Mouse (Mus musculus) forebrain, embryonic 10.5 days (tissue): ENCODE results near the gene Lemd2. TPM values are rescaled to one million over a fixed set of nuclear protein-coding genes. Genes with fewer than 3 reads are reported as not detected.

Source experiments
- DNase-seq: peaks from one replicate; pipeline ENCODE4 v3.0.0-alpha.2; 2017; ENCODE audit warnings: low spot score; ENCODE audit errors: extremely low spot score
- H3K27ac ChIP-seq: fragments of 300-500 bp; sonication (generic); 2 replicates; pipeline ENCODE4 v1.5.1; 2016; ENCODE audit warnings: mild to moderate bottlenecking
- H3K27me3 ChIP-seq: fragments of 300-500 bp; sonication (generic); 2 replicates; pipeline ENCODE4 v1.6.1; 2016; ENCODE audit warnings: mild to moderate bottlenecking; ENCODE audit not compliant: poor library complexity, severe bottlenecking
- H3K36me3 ChIP-seq: fragments of 300-500 bp; sonication (generic); replicated peaks from 2 replicates; pipeline ENCODE4 v1.6.1; 2016; ENCODE audit warnings: mild to moderate bottlenecking, moderate library complexity
- H3K4me1 ChIP-seq: fragments of 300-500 bp; sonication (generic); 2 replicates; pipeline ENCODE4 v1.6.1; 2016
- H3K4me3 ChIP-seq: fragments of 300-500 bp; sonication (generic); 2 replicates; pipeline ENCODE4 v1.5.1; 2016; ENCODE audit warnings: mild to moderate bottlenecking, moderate library complexity
- H3K9me3 ChIP-seq: fragments of 300-500 bp; sonication (generic); 2 replicates; pipeline ENCODE4 v1.6.1; 2016; ENCODE audit warnings: mild to moderate bottlenecking, moderate library complexity
- WGBS: fragments of 180-500 bp; shearing (Covaris S2); methylation state at CpG from one replicate; pipeline ENCODE4 v1.1.7; 2016; 5-methylcytosine and 5-hydroxymethylcytosine counted together
- polyA plus RNA-seq: library from polyadenylated mRNA; unstranded; fragments of >200 nt; fragmentation: Nextera tagmentation; extraction: Ambion mirVana; gene quantifications from 2 replicates; pipeline ENCODE4 v1.2.1, GENCODE M21; 2016

Lemd2 gene
- polyA plus RNA-seq, 1 experiment from 2014 or later = 14.8 TPM

- DNase-seq = no peak
- no peaks in the 10 kb centered on the region for H3K9me3 ChIP-seq
- H3K27ac ChIP-seq = peak overlapping the region; percentile 15; the same call in 1 of the 2 replicates
- no peaks in the 10 kb centered on the region for H3K27me3 ChIP-seq
- H3K36me3 ChIP-seq = no peaks in the 10 kb centered on the region
- H3K4me1 ChIP-seq = peaks cover 13% of the 10 kb centered on the region
- no peak overlapping the region for H3K4me3 ChIP-seq
- 81% methylated on average over 4 of the region's 4 CpGs for WGBS
Observed at GRCm38 (mm10) chr17:27160905-27161304, 43.4 kb downstream of the Lemd2 start.

- H3K27ac ChIP-seq = no peak overlapping the region
- DNase-seq = no peak
- 87% methylated on average over 7 of the region's 7 CpGs for WGBS
- no peaks in the 10 kb centered on the region for H3K9me3 ChIP-seq
- no peaks in the 10 kb centered on the region for H3K27me3 ChIP-seq
- H3K4me3 ChIP-seq = no peak overlapping the region
- peaks cover 15% of the 10 kb centered on the region for H3K4me1 ChIP-seq
- H3K36me3 ChIP-seq = no peaks in the 10 kb centered on the region
Observed at GRCm38 (mm10) chr17:27159169-27159568, 45.1 kb downstream of the Lemd2 start.

- H3K9me3 ChIP-seq = no peaks in the 10 kb centered on the region
- DNase-seq = no peak
- peaks cover 18% of the 10 kb centered on the region for H3K4me1 ChIP-seq
- H3K27me3 ChIP-seq = no peaks in the 10 kb centered on the region
- H3K27ac ChIP-seq = no peak overlapping the region
- WGBS = 87% methylated on average over 6 of the region's 6 CpGs
- H3K4me3 ChIP-seq = no peak overlapping the region
- no peaks in the 10 kb centered on the region for H3K36me3 ChIP-seq
Observed at GRCm38 (mm10) chr17:27158439-27158838, 45.8 kb downstream of the Lemd2 start.

- no peaks in the 10 kb centered on the region for H3K9me3 ChIP-seq
- 85% methylated on average over 8 of the region's 8 CpGs for WGBS
- H3K27ac ChIP-seq = 0 out of 2 replicates have a peak overlapping the region, but pooled peaks have one; percentile 27
- DNase-seq = no peak
- peaks cover 17% of the 10 kb centered on the region for H3K4me1 ChIP-seq
- H3K4me3 ChIP-seq = no peak overlapping the region
- no peaks in the 10 kb centered on the region for H3K36me3 ChIP-seq
- no peaks in the 10 kb centered on the region for H3K27me3 ChIP-seq
Observed at GRCm38 (mm10) chr17:27155752-27156151, 48.5 kb downstream of the Lemd2 start.

GRCm38 (mm10) chr17:27154881-27155280 lies 49.4 kb downstream of the Lemd2 start:
- H3K4me3 ChIP-seq = no peak overlapping the region
- DNase-seq = no peak
- no peaks in the 10 kb centered on the region for H3K36me3 ChIP-seq
- no peaks in the 10 kb centered on the region for H3K27me3 ChIP-seq
- H3K4me1 ChIP-seq = peaks cover 20% of the 10 kb centered on the region
- H3K27ac ChIP-seq = no peak overlapping the region
- H3K9me3 ChIP-seq = no peaks in the 10 kb centered on the region
- 82% methylated on average over 6 of the region's 6 CpGs for WGBS

- H3K27me3 ChIP-seq = no peaks in the 10 kb centered on the region
- no peak for DNase-seq
- no peaks in the 10 kb centered on the region for H3K36me3 ChIP-seq
- no peak overlapping the region for H3K4me3 ChIP-seq
- H3K27ac ChIP-seq = no peak overlapping the region
- WGBS = 88% methylated on average over 14 of the region's 14 CpGs
- no peaks in the 10 kb centered on the region for H3K9me3 ChIP-seq
- H3K4me1 ChIP-seq = peaks cover 21% of the 10 kb centered on the region
Observed at GRCm38 (mm10) chr17:27154256-27154655, 50.0 kb downstream of the Lemd2 start.

GRCm38 (mm10) chr17:27153773-27154193 lies 50.5 kb downstream of the Lemd2 start:
- H3K4me1 ChIP-seq = peaks cover 25% of the 10 kb centered on the region
- no peak overlapping the region for H3K4me3 ChIP-seq
- H3K27ac ChIP-seq = 0 out of 2 replicates have a peak overlapping the region, but pooled peaks have one; percentile 40
- WGBS = 84% methylated on average over 9 of the region's 9 CpGs
- no peaks in the 10 kb centered on the region for H3K36me3 ChIP-seq
- no peaks in the 10 kb centered on the region for H3K9me3 ChIP-seq
- no peak for DNase-seq
- no peaks in the 10 kb centered on the region for H3K27me3 ChIP-seq

GRCm38 (mm10) chr17:27152976-27153723 lies 51.1 kb downstream of the Lemd2 start:
- Histone ChIP-seq H3K27me3 (0 out of 2 replicates have a peak, but pooled peaks cover 4% of the 10 kb centered on the region), H3K9me3 (no peaks in the 10 kb centered on the region), H3K27ac (0 out of 2 replicates have a peak overlapping the region, but pooled peaks have one; percentile 40), H3K36me3 (no peaks in the 10 kb centered on the region), H3K4me1 (peaks cover 31% of the 10 kb centered on the region), H3K4me3 (no peak overlapping the region)
- 76% methylated on average over 8 of the region's 8 CpGs for WGBS
- DNase-seq = no peak

GRCm38 (mm10) chr17:27151411-27151810 lies 52.9 kb downstream of the Lemd2 start:
- no peak overlapping the region for H3K4me3 ChIP-seq
- no peak overlapping the region for H3K27ac ChIP-seq
- WGBS = 68% methylated on average over 8 of the region's 8 CpGs
- DNase-seq = no peak
- H3K9me3 ChIP-seq = no peaks in the 10 kb centered on the region
- H3K4me1 ChIP-seq = peaks cover 37% of the 10 kb centered on the region
- no peaks in the 10 kb centered on the region for H3K36me3 ChIP-seq
- 0 out of 2 replicates have a peak, but pooled peaks cover 4% of the 10 kb centered on the region for H3K27me3 ChIP-seq

- no peaks in the 10 kb centered on the region for H3K36me3 ChIP-seq
- H3K4me1 ChIP-seq = peaks cover 38% of the 10 kb centered on the region
- H3K4me3 ChIP-seq = no peak overlapping the region
- 79% methylated on average over 7 of the region's 7 CpGs for WGBS
- 0 out of 2 replicates have a peak, but pooled peaks cover 4% of the 10 kb centered on the region for H3K27me3 ChIP-seq
- no peak for DNase-seq
- H3K27ac ChIP-seq = no peak overlapping the region
- H3K9me3 ChIP-seq = no peaks in the 10 kb centered on the region
Observed at GRCm38 (mm10) chr17:27150871-27151270, 53.4 kb downstream of the Lemd2 start.

GRCm38 (mm10) chr17:27146323-27146923 lies 57.8 kb downstream of the Lemd2 start:
- Histone ChIP-seq H3K4me3 (no peak overlapping the region), H3K27me3 (peaks cover 27% of the 10 kb centered on the region), H3K36me3 (no peaks in the 10 kb centered on the region), H3K9me3 (no peaks in the 10 kb centered on the region), H3K27ac (no peak overlapping the region), H3K4me1 (peaks cover 53% of the 10 kb centered on the region)
- no peak for DNase-seq
- 52% methylated on average over 8 of the region's 8 CpGs for WGBS

- Histone ChIP-seq H3K27ac (0 out of 2 replicates have a peak overlapping the region, but pooled peaks have one; percentile 3), H3K9me3 (no peaks in the 10 kb centered on the region), H3K36me3 (no peaks in the 10 kb centered on the region), H3K27me3 (peaks cover 36% of the 10 kb centered on the region), H3K4me3 (no peak overlapping the region), H3K4me1 (peaks cover 69% of the 10 kb centered on the region)
- WGBS = 85% methylated on average over 4 of the region's 4 CpGs
- no peak for DNase-seq
Observed at GRCm38 (mm10) chr17:27144152-27144551, 60.1 kb downstream of the Lemd2 start.

GRCm38 (mm10) chr17:27141971-27142450 lies 62.3 kb downstream of the Lemd2 start:
- H3K9me3 ChIP-seq = no peaks in the 10 kb centered on the region
- H3K27me3 ChIP-seq = peaks cover 35% of the 10 kb centered on the region
- H3K4me3 ChIP-seq = no peak overlapping the region
- no peaks in the 10 kb centered on the region for H3K36me3 ChIP-seq
- DNase-seq = no peak
- 57% methylated on average over 10 of the region's 10 CpGs for WGBS
- H3K4me1 ChIP-seq = peaks cover 70% of the 10 kb centered on the region
- H3K27ac ChIP-seq = peak overlapping the region; percentile 49; the same call in 1 of the 2 replicates
